Mouse (Mus musculus) MEL (cell line): ENCODE measurements around the gene Lsm5. TPM values are rescaled to one million over a fixed set of nuclear protein-coding genes. Genes with fewer than 3 reads are reported as not detected.

Source experiments
- DNase-seq: peaks from one replicate; pipeline ENCODE4 v3.0.0; 2011; ENCODE audit warnings: low read depth, low spot score
- H3K27ac ChIP-seq: 2 replicates; pipeline ENCODE4 v1.5.1; 2012; ENCODE audit warnings: low read depth, mild to moderate bottlenecking, control low read depth, low read length, moderate library complexity; ENCODE audit not compliant: control insufficient read depth
- H3K27me3 ChIP-seq, 2 experiments: fragments of 150-350 bp in 1 of 2; sonication (generic) in 1 of 2; 2 replicates each; pipeline ENCODE4 v1.6.1; 2012; ENCODE audit warnings: low read length in 2 of 2, mild to moderate bottlenecking in 2 of 2, improper control_type of control experiment in 1 of 2, moderate library complexity in 1 of 2; ENCODE audit not compliant: insufficient read depth in 2 of 2, control insufficient read depth in 1 of 2
- H3K36me3 ChIP-seq, 2 experiments: 2 replicates each; pipeline ENCODE4 v1.6.1; 2012 to 2014; ENCODE audit warnings: low read length in 2 of 2, improper control_type of control experiment in 1 of 2, inconsistent platforms in 1 of 2, mild to moderate bottlenecking in 1 of 2; ENCODE audit not compliant: insufficient read depth in 2 of 2, control insufficient read depth in 1 of 2
- H3K4me1 ChIP-seq, 2 experiments: fragments of 150-350 bp in 1 of 2; sonication (generic) in 1 of 2; 2 replicates each; pipeline ENCODE4 v1.6.1; 2012; ENCODE audit warnings: low read length in 2 of 2, improper control_type of control experiment in 1 of 2, mild to moderate bottlenecking in 1 of 2; ENCODE audit not compliant: insufficient read depth in 2 of 2, control insufficient read depth in 1 of 2
- H3K4me3 ChIP-seq, 2 experiments: fragments of 150-350 bp in 1 of 2; sonication (generic) in 1 of 2; 2 replicates each; pipeline ENCODE4 v1.5.1; 2012; ENCODE audit warnings: low read depth in 2 of 2, low read length in 2 of 2, mild to moderate bottlenecking in 2 of 2, moderate library complexity in 2 of 2, control low read depth in 1 of 2, improper control_type of control experiment in 1 of 2; ENCODE audit not compliant: control insufficient read depth in 1 of 2, insufficient read depth in 1 of 2
- H3K79me2 ChIP-seq: 2 replicates; pipeline ENCODE4 v1.6.1; 2012; ENCODE audit warnings: mild to moderate bottlenecking, low read length, moderate library complexity; ENCODE audit not compliant: control insufficient read depth, poor library complexity, insufficient read depth
- H3K9ac ChIP-seq: 2 replicates; pipeline ENCODE4 v1.6.1; 2012; ENCODE audit warnings: low read depth, mild to moderate bottlenecking, control low read depth, low read length, moderate library complexity; ENCODE audit not compliant: control insufficient read depth, poor library complexity, severe bottlenecking
- H3K9me3 ChIP-seq: fragments of 150-350 bp; sonication (generic); replicated peaks from 2 replicates; pipeline ENCODE4 v1.6.1; 2012; ENCODE audit warnings: mild to moderate bottlenecking, low read length, improper control_type of control experiment, moderate library complexity; ENCODE audit not compliant: insufficient read depth
- CTCF ChIP-seq, 3 experiments: IDR thresholded peaks in 2 of 3; conservative IDR thresholded peaks in 1 of 3; 2 replicates each; pipeline ENCODE4 v1.5.1; 2011 to 2012; ENCODE audit warnings: low read length in 3 of 3, low read depth in 2 of 3, mild to moderate bottlenecking in 2 of 3, improper control_type of control experiment in 1 of 3, inconsistent platforms in 1 of 3, mixed read lengths in 1 of 3, moderate library complexity in 1 of 3; ENCODE audit not compliant: control insufficient read depth in 1 of 3, insufficient read depth in 1 of 3, poor library complexity in 1 of 3, severe bottlenecking in 1 of 3
- ELF1 ChIP-seq: IDR thresholded peaks from 2 replicates; pipeline ENCODE4 v1.6.1; 2014; ENCODE audit warnings: low read depth, mild to moderate bottlenecking, inconsistent platforms, low read length, improper control_type of control experiment, moderate library complexity
- ETS1 ChIP-seq: IDR thresholded peaks from 2 replicates; pipeline ENCODE4 v1.6.1; 2012; ENCODE audit warnings: low read depth, mild to moderate bottlenecking, inconsistent platforms, low read length, improper control_type of control experiment, moderate library complexity
- GABPA ChIP-seq: IDR thresholded peaks from 2 replicates; pipeline ENCODE4 v1.6.1; 2012; ENCODE audit warnings: low read depth, mild to moderate bottlenecking, inconsistent platforms, low read length, improper control_type of control experiment, moderate library complexity
- HCFC1 ChIP-seq: IDR thresholded peaks from 2 replicates; pipeline ENCODE4 v1.6.1; 2012; ENCODE audit warnings: low read depth, mild to moderate bottlenecking, inconsistent platforms, low read length, improper control_type of control experiment, moderate library complexity
- MAFK ChIP-seq: IDR thresholded peaks from 2 replicates; pipeline ENCODE4 v1.6.1; 2011; ENCODE audit warnings: low read depth, mild to moderate bottlenecking, low read length, improper control_type of control experiment, borderline replicate concordance
- MAZ ChIP-seq: IDR thresholded peaks from 2 replicates; pipeline ENCODE4 v1.6.1; 2012; ENCODE audit warnings: low read depth, mild to moderate bottlenecking, inconsistent platforms, low read length, improper control_type of control experiment
- MXI1 ChIP-seq: IDR thresholded peaks from 2 replicates; pipeline ENCODE4 v1.6.1; 2011; ENCODE audit warnings: mild to moderate bottlenecking, low read depth, low read length, improper control_type of control experiment
- MYB ChIP-seq: IDR thresholded peaks from 2 replicates; pipeline ENCODE4 v1.6.1; 2011; ENCODE audit warnings: mild to moderate bottlenecking, low read depth, low read length, improper control_type of control experiment
- MYC ChIP-seq: IDR thresholded peaks from 2 replicates; pipeline ENCODE4 v1.6.1; 2011; ENCODE audit warnings: low read depth, mild to moderate bottlenecking, low read length, improper control_type of control experiment, moderate library complexity
- NELFE ChIP-seq: IDR thresholded peaks from 2 replicates; pipeline ENCODE4 v1.6.1; 2011; ENCODE audit warnings: low read depth, low read length, improper control_type of control experiment
- NRF1 ChIP-seq: IDR thresholded peaks from 2 replicates; pipeline ENCODE4 v1.6.1; 2014; ENCODE audit warnings: low read depth, mild to moderate bottlenecking, inconsistent platforms, low read length, improper control_type of control experiment, moderate library complexity; ENCODE audit not compliant: poor library complexity, insufficient read depth, severe bottlenecking
- POLR2A ChIP-seq, 2 experiments: IDR thresholded peaks; 2 replicates each; pipeline ENCODE4 v1.6.1; 2011 to 2012; ENCODE audit warnings: low read length in 2 of 2, mild to moderate bottlenecking in 2 of 2, control low read depth in 1 of 2, improper control_type of control experiment in 1 of 2, low read depth in 1 of 2, moderate library complexity in 1 of 2; ENCODE audit not compliant: control insufficient read depth in 1 of 2, insufficient read depth in 1 of 2, poor library complexity in 1 of 2
- POLR2AphosphoS2 ChIP-seq: IDR thresholded peaks from 2 replicates; pipeline ENCODE4 v1.6.1; 2011; ENCODE audit warnings: low read length, improper control_type of control experiment
- SIN3A ChIP-seq: IDR thresholded peaks from 2 replicates; pipeline ENCODE4 v1.6.1; 2012; ENCODE audit warnings: low read length, improper control_type of control experiment, inconsistent platforms
- TAL1 ChIP-seq: IDR thresholded peaks from 2 replicates; pipeline ENCODE4 v1.6.1; 2012; ENCODE audit warnings: mild to moderate bottlenecking, inconsistent platforms, low read length, moderate library complexity, mixed read lengths
- TCF12 ChIP-seq: IDR thresholded peaks from 2 replicates; pipeline ENCODE4 v1.6.1; 2014; ENCODE audit warnings: low read depth, mild to moderate bottlenecking, inconsistent platforms, low read length, improper control_type of control experiment, moderate library complexity
- USF1 ChIP-seq: IDR thresholded peaks from 2 replicates; pipeline ENCODE4 v1.6.1; 2014; ENCODE audit warnings: low read depth, mild to moderate bottlenecking, inconsistent platforms, low read length, improper control_type of control experiment, moderate library complexity
- ZMIZ1 ChIP-seq: IDR thresholded peaks from 2 replicates; pipeline ENCODE4 v1.6.1; 2012; ENCODE audit warnings: low read depth, mild to moderate bottlenecking, inconsistent platforms, low read length, improper control_type of control experiment, moderate library complexity
- ZNF384 ChIP-seq: IDR thresholded peaks from 2 replicates; pipeline ENCODE4 v1.6.1; 2012; ENCODE audit warnings: low read depth, mild to moderate bottlenecking, inconsistent platforms, low read length, improper control_type of control experiment
- polyA plus RNA-seq, 2 experiments: library from polyadenylated mRNA; stranded (reverse) in 1 of 2; unstranded in 1 of 2; fragments of >175 nt in 1 of 2; fragments of >200 nt in 1 of 2; gene quantifications; 2 replicates each; pipeline versions ENCODE4 v1.2.1 to v1.2.4; 2012; ENCODE audit warnings: low replicate concordance in 2 of 2, low read depth in 1 of 2; ENCODE audit not compliant: insufficient read length in 2 of 2, insufficient read depth in 1 of 2, missing spikeins in 1 of 2
- total RNA-seq: library from RNA; depleted of rRNA; stranded (reverse); fragments of 300-350 nt; gene quantifications from 2 replicates; pipeline ENCODE4 v1.2.3, GENCODE M21; 2012

Gene Lsm5
- total and polyA plus RNA-seq, 3 experiments, result 36.1 to 109 TPM; not detected in 1

GRCm38 (mm10) chr6:56714574-56715269 is 10.2 kb upstream of the Lsm5 start, which contains the start of gene Avl9:
TSS of gene Avl9 (plus strand) at chr6:56714899.
- Histone ChIP-seq H3K9ac (peak within 1 kb of the TSS; percentile 89), H3K4me1 (peaks cover 3 to 17% of the 10 kb centered on the region in 2 experiments), H3K79me2 (peaks cover 6% of the 10 kb centered on the region), H3K4me3 (peak within 1 kb of the TSS; percentile 88 to 98), H3K27ac (peak within 1 kb of the TSS; percentile 64), H3K36me3 (peaks cover 0 to 17% of the 10 kb centered on the region in 2 experiments; a peak in 2 of 4 replicates), H3K27me3 (no peaks in the 10 kb centered on the region; a peak in 1 of 4 replicates), H3K9me3 (no peaks in the 10 kb centered on the region)
- peak; percentile 97 for DNase-seq
- peak; percentile 8; the same call in 1 of the 2 replicates for TF ChIP-seq ETS1
- TF ChIP-seq CTCF (IDR thresholded peaks at IDR 0.05 in 2 of 3, conservative IDR thresholded peaks at IDR 0.05 in 1 of 3; ENCODE audit: control insufficient read depth in 1 of 3, insufficient read depth in 1 of 3, low read depth in 2 of 3, low read length in 3 of 3, poor library complexity in 1 of 3, severe bottlenecking in 1 of 3), result peak; percentile 18 to 79 (median 56); a peak in 5 of 6 replicates
- peak; percentile 70; the same call in 1 of the 2 replicates for TF ChIP-seq ZMIZ1
- no peak for TF ChIP-seq TCF12
- TF ChIP-seq GABPA, result no peak
- no peak for TF ChIP-seq TAL1
- peak; percentile 74 for TF ChIP-seq SIN3A
- TF ChIP-seq HCFC1, result peak; percentile 77
- peak; percentile 76 for TF ChIP-seq NELFE
- TF ChIP-seq MXI1, result peak; percentile 65; the same call in 1 of the 2 replicates
- TF ChIP-seq MYC, result 0 out of 2 replicates have a peak, but pooled peaks have one; percentile 47
- peak; percentile 89 for TF ChIP-seq ELF1
- no peak for TF ChIP-seq MAFK
- TF ChIP-seq USF1, result peak; percentile 92
- no peak for TF ChIP-seq MYB
- peak; percentile 88 to 95 for TF ChIP-seq POLR2A (IDR thresholded peaks at IDR 0.05; ENCODE audit: control insufficient read depth in 1 of 2, insufficient read depth in 1 of 2, low read depth in 1 of 2, low read length in 2 of 2, poor library complexity in 1 of 2)
- peak; percentile 62; the same call in 1 of the 2 replicates for TF ChIP-seq POLR2AphosphoS2
- TF ChIP-seq NRF1, result 0 out of 2 replicates have a peak, but pooled peaks have one; percentile 24
- TF ChIP-seq MAZ, result 0 out of 2 replicates have a peak, but pooled peaks have one; percentile 43

- TF ChIP-seq MXI1, result no peak
- peak; percentile 71 for TF ChIP-seq ZNF384
- Histone ChIP-seq H3K79me2 (peaks cover 6% of the 10 kb centered on the region), H3K9ac (peak overlapping the region; percentile 52), H3K4me3 (peak overlapping the region; percentile 54 to 94), H3K9me3 (no peaks in the 10 kb centered on the region), H3K27ac (no peak overlapping the region), H3K27me3 (no peaks in the 10 kb centered on the region; a peak in 1 of 4 replicates), H3K36me3 (peaks cover 0 to 17% of the 10 kb centered on the region in 2 experiments; a peak in 2 of 4 replicates), H3K4me1 (peaks cover 3 to 17% of the 10 kb centered on the region in 2 experiments)
- DNase-seq, result no peak
These were observed 9.7 kb upstream of the Lsm5 start for GRCm38 (mm10) chr6:56714186-56714573.
